In genomic region chr1:51584925-51585424, GRCm38 (mm10) we compare ENCODE assay signal across 10 mouse cellular contexts.
DNase-seq lines count a peak whose midpoint lies in the region; ATAC-seq and TF ChIP-seq lines count a peak whose summit lies in the region.
"Had no signal": no experiment of that assay in that cellular context is flagged by ENCODE, and none has a peak within 500 bp of the region (broad histone marks: within the 10 kb centered on the region; RNA-seq: fewer than 3 reads in every experiment).

No protein-coding gene starts in this region.

- H3K4me3 ChIP-seq in cerebellum, adult 2 months (replicated peaks; ENCODE audit: insufficient read depth, low read depth, low read length): no peak overlapping the region
- H3K4me3 ChIP-seq: gastrocnemius, adult 2 months had no signal

- peak; percentile 26 to 44 for DNase-seq in cerebellum, adult 2 months
- DNase-seq in cerebellum, postnatal 14 days: no peak
- DNase-seq in 3T3-L1 (ENCODE audit: low read depth, low spot score): peak; percentile 88
- DNase-seq in ovary, adult 18-20 months (ENCODE audit: low spot score): no peak
- no peak for DNase-seq in left cerebral cortex, postnatal 4 days
- DNase-seq in kidney, adult 8-10 months: no peak
- DNase-seq: cerebellum, adult 11 months; gastrocnemius, adult 2 months had no signal

- no peak for TF ChIP-seq POLR2A in cerebellum, adult 2 months (IDR thresholded peaks at IDR 0.05; ENCODE audit: borderline replicate concordance, insufficient read depth, low read length)

- 27% methylated on average over 3 of the region's 3 CpGs for WGBS in cerebellum, adult 2 months

- intact Hi-C loops in left cerebral cortex, postnatal 4 days (cut with DNase I): no loop called here

- no peaks in the 10 kb centered on the region for H3K27me3 ChIP-seq in cerebellum, adult 2 months (ENCODE audit: control insufficient read depth, insufficient read depth, low read length)

- ATAC-seq in hematopoietic stem cell, adult 5-6 weeks (replicated peaks in 1 of 2; ENCODE audit: insufficient read depth in 1 of 2, low FRiP score in 2 of 2, low TSS enrichment in 1 of 2, low read depth in 1 of 2, poor library complexity in 2 of 2, severe bottlenecking in 2 of 2): peak; percentile 97 to 98
- ATAC-seq in monocyte, adult 5-6 weeks (replicated peaks; ENCODE audit: insufficient number of reproducible peaks, low FRiP score, low TSS enrichment, poor library complexity, severe bottlenecking): peak; percentile 92

- H3K4me1 ChIP-seq in cerebellum, adult 2 months (ENCODE audit: control insufficient read depth, insufficient read depth, low read length): no peaks in the 10 kb centered on the region; the same call in 1 of the 2 replicates

- no peak for TF ChIP-seq CTCF in cerebellum, adult 2 months (IDR thresholded peaks at IDR 0.05; ENCODE audit: borderline replicate concordance, insufficient read depth, low read depth, low read length)

- H3K27ac ChIP-seq in cerebellum, adult 2 months (ENCODE audit: insufficient read depth, low read length): no peak overlapping the region
- H3K27ac ChIP-seq: gastrocnemius, adult 2 months had no signal

Comparison
In these comparisons a context has a peak if more than half of its experiments do, and no peak if none do; other contexts are left out.
1. DNase-seq: peak in cerebellum, adult 2 months (2 of 2) and 3T3-L1 (single experiment); none in cerebellum, postnatal 14 days (0 of 2), ovary, adult 18-20 months (single experiment), left cerebral cortex, postnatal 4 days (single experiment) and kidney, adult 8-10 months (0 of 2).